Mouse (Mus musculus): ENCODE measurements around the gene Asic1.
"Not testable (repeated sequence)": the region's sequence is repeated elsewhere in the genome, so short reads cannot be mapped to it uniquely, and the experiment has no call there.

Gene Asic1

GRCm38 (mm10) chr15:99664600-99665451 lies 5.3 kb upstream of the Asic1 start:
- DNase-seq = peak; percentile 54 to 66

- DNase-seq = no peak
These were observed 2.6 kb upstream of the Asic1 start for GRCm38 (mm10) chr15:99667544-99667943.

- peak; percentile 86 to 90 for DNase-seq
These were observed 1.3 kb upstream of the Asic1 start for GRCm38 (mm10) chr15:99668881-99669280.

- no peak for DNase-seq
These were observed 776 bp upstream of the Asic1 start for GRCm38 (mm10) chr15:99669392-99669791.

GRCm38 (mm10) chr15:99670964-99671670 lies 949 bp downstream of the Asic1 start:
- DNase-seq = no peak

- no peak for DNase-seq
These were observed 1.6 kb downstream of the Asic1 start for GRCm38 (mm10) chr15:99671783-99672182.

- no peak for DNase-seq
These were observed 4.7 kb downstream of the Asic1 start for GRCm38 (mm10) chr15:99674866-99675265.

GRCm38 (mm10) chr15:99677089-99677488 lies 6.9 kb downstream of the Asic1 start:
- no peak for DNase-seq

GRCm38 (mm10) chr15:99678063-99678800 lies 8.1 kb downstream of the Asic1 start:
- peak; percentile 54 to 57 for DNase-seq

GRCm38 (mm10) chr15:99679008-99679407 lies 8.8 kb downstream of the Asic1 start:
- no peak for DNase-seq

GRCm38 (mm10) chr15:99682880-99683279 lies 12.7 kb downstream of the Asic1 start:
- peak in 1 of 2 experiments; percentile 14 for DNase-seq

- DNase-seq = no peak
These were observed 14.0 kb downstream of the Asic1 start for GRCm38 (mm10) chr15:99684156-99684555.

- peak; percentile 67 to 77 for DNase-seq
These were observed 18.5 kb downstream of the Asic1 start for GRCm38 (mm10) chr15:99688712-99689111.

- no peak for DNase-seq
These were observed 20.8 kb downstream of the Asic1 start for GRCm38 (mm10) chr15:99690924-99691323.

GRCm38 (mm10) chr15:99691976-99692375 lies 21.8 kb downstream of the Asic1 start:
- no peak for DNase-seq

- peak in 1 of 2 experiments; percentile 60 for DNase-seq
These were observed 27.1 kb downstream of the Asic1 start for GRCm38 (mm10) chr15:99697309-99697708.

- peak in 1 of 2 experiments; percentile 41 for DNase-seq
These were observed 28.4 kb downstream of the Asic1 start for GRCm38 (mm10) chr15:99698533-99699085.

GRCm38 (mm10) chr15:99699715-99700114 lies 29.5 kb downstream of the Asic1 start:
- no peak for DNase-seq

- no peak for DNase-seq
These were observed 30.3 kb downstream of the Asic1 start for GRCm38 (mm10) chr15:99700219-99701106.

GRCm38 (mm10) chr15:99701640-99701998 lies 31.5 kb downstream of the Asic1 start:
- not testable (repeated sequence) for DNase-seq

GRCm38 (mm10) chr15:99701999-99702900 lies 32.1 kb downstream of the Asic1 start, which contains the start of gene Smarcd1:
Gene Smarcd1, plus strand, starts transcription at chr15:99702129.
- peak; percentile 97 to 98 for DNase-seq

All from kidney, postnatal 4 days (tissue).